Mouse (Mus musculus): Measurements from ENCODE around the gene Bcl6b. TPM values are rescaled to one million over a fixed set of nuclear protein-coding genes. Genes with fewer than 3 reads are reported as not detected.

The Bcl6b gene
- total RNA-seq (2014; rRNA removed): 4.2 TPM in 2 replicates
- polyA plus RNA-seq (2015; fragmentation: Nextera tagmentation; extraction: Ambion mirVana): 3.8 and 5.3 TPM in 2 replicates

DNA sequence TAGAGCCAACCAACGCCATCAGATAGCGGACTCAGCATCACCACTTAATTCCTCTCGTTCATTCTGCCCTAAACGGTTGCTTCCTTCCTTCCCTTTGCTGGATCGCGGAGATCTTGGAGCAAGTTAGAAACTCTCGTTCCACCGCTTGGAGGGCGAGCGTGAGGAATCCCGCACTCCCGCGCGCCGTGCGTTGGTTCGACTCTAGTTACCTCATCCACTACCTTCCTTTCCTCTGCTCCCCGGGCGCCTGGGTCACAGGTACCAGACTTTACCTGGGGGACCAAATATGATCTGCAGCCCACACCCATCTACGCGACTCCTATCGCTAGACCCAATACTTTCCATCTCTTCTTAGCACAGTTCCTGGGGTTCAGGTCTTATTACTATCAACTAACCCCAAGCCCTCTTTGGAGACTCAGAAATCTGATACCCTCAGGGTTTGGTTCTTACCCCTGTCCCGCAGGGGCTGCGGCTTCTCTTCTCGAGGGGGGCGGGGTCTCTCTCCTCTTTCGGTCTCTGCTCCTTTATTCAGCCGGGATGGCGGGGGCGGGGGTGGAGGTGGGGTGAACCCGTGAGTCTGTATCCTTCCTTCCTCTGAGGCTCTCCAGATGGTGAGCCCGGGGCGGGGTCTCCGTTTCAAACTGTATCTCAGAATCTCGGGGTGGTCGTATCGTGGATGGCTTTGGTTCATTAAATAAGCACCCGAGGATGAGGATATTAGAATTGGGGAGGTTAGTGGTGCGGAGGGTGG, at the start of gene Bcl6b:
TSS of gene Bcl6b (minus strand) at position 539 of the 751 bp plus-strand sequence.
- Histone ChIP-seq H3K9ac (no peak within 1 kb of the TSS), H3K9me3 (ENCODE audit: low read length) (no peaks in the 10 kb centered on the region), H3K27me3 (ENCODE audit: insufficient read depth, low read length) (peaks cover 24% of the 10 kb centered on the region), H3K36me3 (ENCODE audit: insufficient read depth) (peaks cover 3% of the 10 kb centered on the region; the same call in 1 of the 2 replicates), H3K27ac (ENCODE audit: low read depth, low read length) (peak within 1 kb of the TSS; percentile 1; the same call in 1 of the 2 replicates), H3K4me2 (ENCODE audit: low read depth) (peak within 1 kb of the TSS; percentile 46), H3K4me3 (ENCODE audit: low read depth, low read length) (peak within 1 kb of the TSS; percentile 30), H3K4me1 (ENCODE audit: insufficient read depth) (peaks cover 3% of the 10 kb centered on the region)
- TF ChIP-seq CTCF (IDR thresholded peaks at IDR 0.05; ENCODE audit: low read depth): no peak
- ATAC-seq (no peak), DNase-seq (no peak)
- WGBS: 4% methylated on average over 39 of the region's 39 CpGs

DNA sequence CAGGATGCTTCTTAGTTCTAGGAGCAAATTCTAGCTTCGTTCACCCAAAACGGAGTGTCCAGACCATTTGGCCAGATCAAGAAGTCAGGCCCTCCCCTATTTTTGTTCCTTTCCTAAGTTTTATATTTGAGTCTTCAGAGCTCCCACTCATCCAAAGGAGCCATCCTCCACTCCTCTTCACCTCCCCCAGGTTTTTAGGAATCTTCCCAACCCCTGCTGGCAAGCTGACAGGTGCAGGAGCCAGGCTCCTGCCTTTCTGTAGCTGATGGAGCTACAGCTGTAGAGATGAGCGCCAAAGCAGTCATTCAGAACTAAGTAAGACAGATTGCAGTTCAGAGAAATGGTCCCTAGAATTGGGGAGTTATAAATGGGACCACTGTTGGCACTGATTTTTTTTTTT, 49.4 kb upstream of the Bcl6b start:
- no peak overlapping the region for H3K4me2 ChIP-seq (ENCODE audit: low read depth)
- WGBS: 79% methylated on average over 3 of the region's 3 CpGs
- no peak for TF ChIP-seq CTCF (IDR thresholded peaks at IDR 0.05; ENCODE audit: low read depth)
- H3K9me3 ChIP-seq (ENCODE audit: low read length): no peaks in the 10 kb centered on the region
- H3K4me3 ChIP-seq (ENCODE audit: low read depth, low read length): no peak overlapping the region
- H3K36me3 ChIP-seq (ENCODE audit: insufficient read depth): no peaks in the 10 kb centered on the region
- H3K27ac ChIP-seq (ENCODE audit: low read depth, low read length): no peak overlapping the region
- H3K27me3 ChIP-seq (ENCODE audit: insufficient read depth, low read length): no peaks in the 10 kb centered on the region
- ATAC-seq (no peak), DNase-seq (no peak)
- no peak overlapping the region for H3K9ac ChIP-seq
- no peaks in the 10 kb centered on the region for H3K4me1 ChIP-seq (ENCODE audit: insufficient read depth)

DNA sequence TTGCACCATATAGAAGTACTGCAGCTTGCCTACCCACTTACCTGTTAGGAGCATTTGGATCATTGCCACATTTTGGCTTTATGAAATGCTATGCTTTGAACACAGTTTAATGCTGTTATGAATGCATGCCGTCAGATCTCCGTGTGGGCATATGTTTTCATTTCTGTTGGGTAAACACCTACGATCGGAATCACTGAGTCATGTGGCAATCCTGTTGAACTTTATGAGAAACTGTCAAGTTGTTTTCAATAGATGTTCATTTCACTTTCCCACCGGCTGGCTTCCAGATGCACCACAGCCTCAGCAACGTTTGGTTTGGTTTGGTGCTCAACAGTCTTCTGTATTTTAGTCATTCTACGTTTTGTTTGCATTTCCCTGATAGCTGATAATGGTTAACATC, 42.0 kb upstream of the Bcl6b start:
- Histone ChIP-seq H3K9ac (no peak overlapping the region), H3K4me1 (ENCODE audit: insufficient read depth) (no peaks in the 10 kb centered on the region), H3K9me3 (ENCODE audit: low read length) (no peaks in the 10 kb centered on the region), H3K4me2 (ENCODE audit: low read depth) (no peak overlapping the region), H3K36me3 (ENCODE audit: insufficient read depth) (no peaks in the 10 kb centered on the region), H3K4me3 (ENCODE audit: low read depth, low read length) (no peak overlapping the region), H3K27me3 (ENCODE audit: insufficient read depth, low read length) (no peaks in the 10 kb centered on the region), H3K27ac (ENCODE audit: low read depth, low read length) (no peak overlapping the region)
- no peak for DNase-seq
- ATAC-seq: no peak
- WGBS: 83% methylated on average over 7 of the region's 7 CpGs
- no peak for TF ChIP-seq CTCF (IDR thresholded peaks at IDR 0.05; ENCODE audit: low read depth)

DNA sequence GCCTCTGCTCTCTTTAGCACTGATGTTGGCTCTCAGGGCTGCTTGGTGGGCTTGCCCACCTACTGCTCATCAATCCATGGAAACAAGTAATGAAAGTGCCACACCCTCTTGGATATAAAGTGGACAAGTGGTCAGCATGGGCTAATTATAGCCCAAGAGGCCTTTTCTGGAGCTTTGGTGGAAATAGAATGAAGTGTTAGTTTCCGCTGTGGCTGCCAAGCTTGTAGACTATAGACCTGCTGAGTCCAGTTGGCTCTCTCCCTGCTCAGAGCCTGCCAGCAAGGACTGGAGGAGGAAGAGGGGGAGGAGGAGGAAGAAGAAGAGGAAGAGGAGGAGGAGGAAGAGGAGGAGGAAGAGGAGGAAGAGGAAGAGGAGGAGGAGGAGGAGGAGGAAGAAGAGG, 36.8 kb upstream of the Bcl6b start:
- ATAC-seq: no peak
- WGBS: 59% methylated on average over 1 of the region's 1 CpGs
- no peak overlapping the region for H3K4me2 ChIP-seq (ENCODE audit: low read depth)

DNA sequence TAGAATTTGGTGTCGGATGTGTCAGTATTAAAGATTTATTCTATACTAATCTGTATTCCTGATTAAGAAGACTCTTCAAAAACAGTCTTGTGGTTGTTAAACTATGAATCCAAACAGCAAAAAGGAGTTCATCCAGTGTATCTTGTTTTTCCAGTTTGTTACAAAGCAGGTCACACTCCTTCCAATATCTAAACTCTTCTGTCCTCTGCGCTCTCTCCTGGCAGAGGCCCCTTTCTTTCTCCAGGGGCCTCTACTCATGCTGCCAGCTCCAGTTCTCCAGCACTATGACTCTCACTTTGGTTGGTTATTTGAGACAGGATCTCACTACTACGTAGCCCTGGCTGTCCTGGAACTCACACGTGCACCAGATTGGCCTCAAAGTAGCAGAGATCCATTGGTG, 36.2 kb upstream of the Bcl6b start:
- no peaks in the 10 kb centered on the region for H3K9me3 ChIP-seq (ENCODE audit: low read length)
- no peak overlapping the region for H3K27ac ChIP-seq (ENCODE audit: low read depth, low read length)
- no peaks in the 10 kb centered on the region for H3K27me3 ChIP-seq (ENCODE audit: insufficient read depth, low read length)
- H3K4me1 ChIP-seq (ENCODE audit: insufficient read depth): no peaks in the 10 kb centered on the region
- no peaks in the 10 kb centered on the region for H3K36me3 ChIP-seq (ENCODE audit: insufficient read depth)
- no peak for ATAC-seq
- H3K9ac ChIP-seq: no peak overlapping the region
- no peak overlapping the region for H3K4me3 ChIP-seq (ENCODE audit: low read depth, low read length)
- TF ChIP-seq CTCF (IDR thresholded peaks at IDR 0.05; ENCODE audit: low read depth): no peak
- 78% methylated on average over 4 of the region's 4 CpGs for WGBS
- no peak for DNase-seq
- no peak overlapping the region for H3K4me2 ChIP-seq (ENCODE audit: low read depth)

More for the DNA sequence above, 36.8 kb upstream of the Bcl6b start:
- Histone ChIP-seq H3K4me3 (ENCODE audit: low read depth, low read length) (no peak overlapping the region), H3K27me3 (ENCODE audit: insufficient read depth, low read length) (no peaks in the 10 kb centered on the region), H3K9ac (no peak overlapping the region), H3K9me3 (ENCODE audit: low read length) (no peaks in the 10 kb centered on the region), H3K4me1 (ENCODE audit: insufficient read depth) (no peaks in the 10 kb centered on the region), H3K27ac (ENCODE audit: low read depth, low read length) (no peak overlapping the region), H3K36me3 (ENCODE audit: insufficient read depth) (no peaks in the 10 kb centered on the region)
- no peak for TF ChIP-seq CTCF (IDR thresholded peaks at IDR 0.05; ENCODE audit: low read depth)
- no peak for DNase-seq

DNA sequence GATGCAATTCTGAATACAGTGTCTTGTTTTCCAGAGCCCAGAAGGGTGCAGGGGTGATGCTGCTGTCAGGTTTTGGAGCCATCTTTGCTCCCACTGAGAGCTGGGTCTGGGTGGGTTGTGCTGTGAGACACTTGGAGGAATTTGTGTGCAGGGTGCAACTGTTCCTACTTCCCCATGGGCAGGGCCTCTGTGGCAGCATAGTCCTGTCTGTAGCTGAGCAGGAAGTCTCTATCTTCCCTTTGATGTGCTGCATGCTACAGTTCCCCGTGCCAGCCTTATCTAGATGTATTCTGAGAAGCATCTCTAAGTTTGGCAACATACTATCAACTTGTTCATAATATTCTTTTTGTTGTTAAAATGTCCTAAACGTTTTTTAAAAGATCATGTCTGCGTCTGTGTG, 35.7 kb upstream of the Bcl6b start:
- Histone ChIP-seq H3K4me2 (ENCODE audit: low read depth) (no peak overlapping the region), H3K9me3 (ENCODE audit: low read length) (no peaks in the 10 kb centered on the region), H3K4me3 (ENCODE audit: low read depth, low read length) (no peak overlapping the region), H3K27ac (ENCODE audit: low read depth, low read length) (no peak overlapping the region), H3K4me1 (ENCODE audit: insufficient read depth) (no peaks in the 10 kb centered on the region), H3K27me3 (ENCODE audit: insufficient read depth, low read length) (no peaks in the 10 kb centered on the region), H3K36me3 (ENCODE audit: insufficient read depth) (no peaks in the 10 kb centered on the region), H3K9ac (no peak overlapping the region)
- ATAC-seq: no peak
- DNase-seq: no peak
- WGBS: 56% methylated on average over 3 of the region's 3 CpGs
- TF ChIP-seq CTCF (IDR thresholded peaks at IDR 0.05; ENCODE audit: low read depth): no peak

DNA sequence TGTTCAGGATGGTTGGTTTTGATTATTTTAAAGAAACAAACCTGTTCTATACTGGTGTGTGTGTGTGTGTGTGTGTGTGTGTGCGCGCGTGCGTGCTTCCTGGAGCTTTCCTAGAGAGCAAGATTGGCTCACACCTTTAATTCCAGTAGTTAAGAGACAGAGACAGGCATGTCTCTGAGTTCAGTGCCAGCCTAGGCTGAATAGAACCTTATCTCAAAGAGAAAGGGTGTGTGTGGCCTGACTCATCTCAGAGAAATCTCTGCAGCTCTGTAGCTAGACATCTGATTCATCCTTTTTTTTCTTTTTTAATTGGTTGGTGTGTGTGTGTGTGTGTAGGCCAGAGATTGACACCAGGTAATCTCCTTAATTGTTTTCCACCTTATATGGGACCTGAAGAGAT, 29.4 kb upstream of the Bcl6b start:
- no peak overlapping the region for H3K4me3 ChIP-seq (ENCODE audit: low read depth, low read length)
- DNase-seq: no peak
- 92% methylated on average over 4 of the region's 4 CpGs for WGBS

More for the DNA sequence above, 29.4 kb upstream of the Bcl6b start:
- no peak for TF ChIP-seq CTCF (IDR thresholded peaks at IDR 0.05; ENCODE audit: low read depth)
- no peak overlapping the region for H3K4me2 ChIP-seq (ENCODE audit: low read depth)
- no peaks in the 10 kb centered on the region for H3K9me3 ChIP-seq (ENCODE audit: low read length)
- ATAC-seq: no peak
- no peaks in the 10 kb centered on the region for H3K4me1 ChIP-seq (ENCODE audit: insufficient read depth)
- no peak overlapping the region for H3K9ac ChIP-seq
- H3K27ac ChIP-seq (ENCODE audit: low read depth, low read length): no peak overlapping the region
- no peaks in the 10 kb centered on the region for H3K36me3 ChIP-seq (ENCODE audit: insufficient read depth)
- peaks cover 18% of the 10 kb centered on the region for H3K27me3 ChIP-seq (ENCODE audit: insufficient read depth, low read length)

Data from forebrain, postnatal 0 days (tissue).